Mouse (Mus musculus): ENCODE data around the gene Tlr2.

Tlr2 gene

GRCm38 (mm10) chr3:83828145-83828611 is 13.4 kb downstream of the Tlr2 start:
- DNase-seq (ENCODE audit: low spot score in 2 of 2) = no peak

GRCm38 (mm10) chr3:83827684-83828083 is 13.9 kb downstream of the Tlr2 start:
- no peak for DNase-seq (ENCODE audit: low spot score in 2 of 2)

- DNase-seq (ENCODE audit: low spot score in 2 of 2) = no peak
These were observed 17.8 kb downstream of the Tlr2 start for GRCm38 (mm10) chr3:83823774-83824173.

GRCm38 (mm10) chr3:83816372-83816925 is 25.1 kb downstream of the Tlr2 start:
- no peak for DNase-seq (ENCODE audit: low spot score in 2 of 2)

- no peak for DNase-seq (ENCODE audit: low spot score in 2 of 2)
These were observed 28.7 kb downstream of the Tlr2 start for GRCm38 (mm10) chr3:83812863-83813262.

- no peak for DNase-seq (ENCODE audit: low spot score in 2 of 2)
These were observed 29.6 kb downstream of the Tlr2 start for GRCm38 (mm10) chr3:83811987-83812386.

- DNase-seq (ENCODE audit: low spot score in 2 of 2) = no peak
These were observed 33.1 kb downstream of the Tlr2 start for GRCm38 (mm10) chr3:83808483-83808882.

GRCm38 (mm10) chr3:83801649-83802155 is 39.9 kb downstream of the Tlr2 start:
- DNase-seq (ENCODE audit: low spot score in 2 of 2) = no peak

- no peak for DNase-seq (ENCODE audit: low spot score in 2 of 2)
These were observed 42.1 kb downstream of the Tlr2 start for GRCm38 (mm10) chr3:83799486-83799885.

- DNase-seq (ENCODE audit: low spot score in 2 of 2) = peak; percentile 24 to 64
These were observed 43.7 kb downstream of the Tlr2 start for GRCm38 (mm10) chr3:83797828-83798227.

- DNase-seq (ENCODE audit: low spot score in 2 of 2) = no peak
These were observed 44.5 kb downstream of the Tlr2 start for GRCm38 (mm10) chr3:83797098-83797497.

GRCm38 (mm10) chr3:83791444-83791843 is 50.1 kb downstream of the Tlr2 start:
- no peak for DNase-seq (ENCODE audit: low spot score in 2 of 2)

- DNase-seq (ENCODE audit: low spot score in 2 of 2) = no peak
These were observed 51.7 kb downstream of the Tlr2 start for GRCm38 (mm10) chr3:83789651-83790451.

GRCm38 (mm10) chr3:83787776-83788305 is 53.7 kb downstream of the Tlr2 start:
- no peak for DNase-seq (ENCODE audit: low spot score in 2 of 2)

GRCm38 (mm10) chr3:83787086-83787485 is 54.5 kb downstream of the Tlr2 start:
- no peak for DNase-seq (ENCODE audit: low spot score in 2 of 2)
